Mouse (Mus musculus): Measurements from ENCODE around the gene Cntrob. TPM values are rescaled to one million over a fixed set of nuclear protein-coding genes. Genes with fewer than 3 reads are reported as not detected.

The Cntrob gene
- total RNA-seq, 2 experiments from 2014 or later = 16.6 to 18.2 TPM

DNA sequence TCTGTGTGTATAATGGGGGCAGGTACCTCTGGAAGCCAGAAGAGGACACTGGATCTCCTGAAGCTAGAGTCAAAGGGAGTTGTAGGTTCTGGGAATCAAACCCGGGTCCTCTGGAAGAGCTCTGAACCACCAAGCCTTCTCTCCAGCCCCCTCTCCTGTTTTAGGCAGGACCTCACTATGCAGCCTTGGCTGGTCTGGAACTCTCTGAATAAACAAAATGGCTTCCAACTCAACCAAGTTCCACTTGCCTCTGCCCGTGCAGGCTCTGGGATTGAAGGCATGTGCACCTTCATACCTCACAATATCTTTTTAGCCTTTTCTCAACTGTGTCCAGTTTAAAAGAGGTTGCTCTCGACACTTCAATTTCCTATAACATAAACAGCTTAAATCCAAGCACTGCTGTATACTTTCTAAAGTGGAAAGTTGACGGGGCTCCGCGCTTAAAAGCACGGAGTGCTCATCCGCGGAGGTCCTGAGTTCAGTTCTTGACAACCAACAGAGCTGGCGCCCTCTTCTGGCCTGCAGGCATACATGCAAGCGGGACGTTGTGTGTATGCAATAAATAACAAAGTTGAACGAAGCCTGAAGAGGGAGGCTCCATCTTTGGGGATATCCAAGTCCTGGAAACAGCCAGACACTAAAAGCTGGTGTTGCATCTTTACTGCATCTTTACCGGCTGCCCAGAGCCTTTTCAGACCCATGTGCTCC lies 72.3 kb downstream of the Cntrob start:
- no peak for DNase-seq (ENCODE audit: low spot score in 2 of 2)

DNA sequence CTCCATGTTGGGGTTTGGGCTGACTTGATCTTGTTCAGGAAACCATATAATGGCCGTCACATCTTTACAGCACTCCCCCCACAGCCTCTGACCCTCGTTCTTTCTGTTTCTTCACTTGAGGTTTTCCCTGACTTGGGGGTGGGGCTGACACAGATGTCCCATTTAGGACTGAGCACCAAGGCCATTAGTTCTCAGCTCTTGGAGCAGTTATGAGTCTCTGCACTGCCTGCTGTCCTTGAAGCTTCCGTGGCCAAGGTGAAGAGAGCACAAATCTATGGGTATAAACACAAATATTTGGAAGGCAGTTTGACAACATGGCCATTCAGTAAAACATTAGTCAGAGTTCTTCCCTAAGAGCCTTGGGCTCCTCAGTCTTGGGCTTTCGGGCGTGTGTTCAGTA lies 73.5 kb downstream of the Cntrob start:
- DNase-seq (ENCODE audit: low spot score in 2 of 2) = no peak

Other genes starting within 250 kb of the Cntrob start
- gene Vamp2, start 235.3 kb downstream of the Cntrob start, total RNA-seq (2021) = 1,000 to 10,000 TPM in 1 of 2 experiments, 100 to 1,000 TPM in 1; 909 to 1,029 TPM
- gene Per1, start 228.6 kb downstream of the Cntrob start, total RNA-seq (2021) = 10 to 100 TPM; 54.4 to 67.2 TPM
- gene Hes7, start 203.4 kb downstream of the Cntrob start, total RNA-seq (2021) = under 1 TPM; 0.54 to 0.96 TPM
- gene 9130213A22Rik, start 201.2 kb downstream of the Cntrob start, total RNA-seq (2021) = under 1 TPM; 0.59 to 0.89 TPM
- 1 to 10 TPM; 5.8 to 6.6 TPM for gene Aloxe3, start 197.9 kb downstream of the Cntrob start, total RNA-seq (2021)
- gene Alox12b, start 166.8 kb downstream of the Cntrob start, total RNA-seq (2021) = under 1 TPM; 0.27 to 0.31 TPM
- 1 to 10 TPM; 5.2 to 6.9 TPM for gene Alox8, start 125.9 kb downstream of the Cntrob start, total RNA-seq (2021)
- gene Gucy2e, start 86.7 kb downstream of the Cntrob start, total RNA-seq (2021) = under 1 TPM; 0.60 to 0.94 TPM
- gene Trappc1, start 205 bp upstream of the Cntrob start, total RNA-seq (2021) = 10 to 100 TPM; 74.5 to 83.6 TPM
- gene Kcnab3, start 2.5 kb upstream of the Cntrob start, total RNA-seq (2021) = 10 to 100 TPM; 12.3 to 14.7 TPM
- 10 to 100 TPM; 72.6 to 76.6 TPM for gene Rnf227, start 16.7 kb upstream of the Cntrob start, total RNA-seq (2021)
- gene Chd3, start 45.6 kb upstream of the Cntrob start, total RNA-seq (2021) = 100 to 1,000 TPM; 540 to 617 TPM
- gene Naa38, start 71.7 kb upstream of the Cntrob start, total RNA-seq (2021) = 10 to 100 TPM; 84.1 to 95.1 TPM
- gene Cyb5d1, start 71.9 kb upstream of the Cntrob start, total RNA-seq (2021) = 10 to 100 TPM; 28.4 to 40.6 TPM
- gene Tmem88, start 74.5 kb upstream of the Cntrob start, total RNA-seq (2021) = 1 to 10 TPM; 2.1 to 2.7 TPM
- 10 to 100 TPM; 47.0 to 50.5 TPM for gene Kdm6b, start 89.9 kb upstream of the Cntrob start, total RNA-seq (2021)
- gene Dnah2, start 225.3 kb upstream of the Cntrob start, total RNA-seq (2021) = 1 to 10 TPM; 8.0 to 8.6 TPM
- gene Efnb3, start 236.4 kb upstream of the Cntrob start, total RNA-seq (2021) = 100 to 1,000 TPM; 203 to 217 TPM